Mouse (Mus musculus) ES-Bruce4 (cell line): ENCODE measurements around the gene Slco2b1.

Source experiments
- CTCF ChIP-seq: IDR thresholded peaks from one replicate; pipeline ENCODE4 v1.8.1; 2011; ENCODE audit warnings: low read depth, low read length
- EP300 ChIP-seq: IDR thresholded peaks from 2 replicates; pipeline ENCODE4 v1.6.1; 2011; ENCODE audit warnings: low read depth, low read length; ENCODE audit not compliant: insufficient read depth
- POLR2A ChIP-seq: IDR thresholded peaks from one replicate; pipeline ENCODE4 v1.8.1; 2011; ENCODE audit warnings: low read length; ENCODE audit not compliant: insufficient read depth

- TF ChIP-seq CTCF (no peak), POLR2A (no peak), EP300 (no peak)
Measured at GRCm38 (mm10) chr7:99665731-99666452, 45.2 kb downstream of the Slco2b1 start.
